Mouse (Mus musculus) heart, embryonic 11.5 days (tissue): Measurements from ENCODE around the gene Palm3. TPM values are rescaled to one million over a fixed set of nuclear protein-coding genes. Genes with fewer than 3 reads are reported as not detected.

ENCODE experiments used
- ATAC-seq: fragments of 200-750 bp; cut with Nextera tagmentation; replicated peaks from 2 replicates; pipeline ENCODE4 v1.8.0; 2017; ENCODE audit warnings: moderate library complexity; ENCODE audit not compliant: insufficient number of reproducible peaks, low FRiP score, low TSS enrichment
- H3K27ac ChIP-seq: fragments of 300-500 bp; sonication (generic); 2 replicates; pipeline ENCODE4 v1.5.1; 2014; ENCODE audit warnings: mild to moderate bottlenecking, low read depth, low read length
- H3K27me3 ChIP-seq: fragments of 300-500 bp; sonication (generic); 2 replicates; pipeline ENCODE4 v1.6.1; 2014; ENCODE audit warnings: mild to moderate bottlenecking, low read length, mixed read lengths; ENCODE audit not compliant: control insufficient read depth, insufficient read depth
- H3K36me3 ChIP-seq: fragments of 300-500 bp; sonication (generic); 2 replicates; pipeline ENCODE4 v1.6.1; 2014; ENCODE audit warnings: mild to moderate bottlenecking, low read length, moderate library complexity, mixed read lengths; ENCODE audit not compliant: control insufficient read depth, insufficient read depth
- H3K4me1 ChIP-seq: fragments of 300-500 bp; sonication (generic); 2 replicates; pipeline ENCODE4 v1.6.1; 2014; ENCODE audit warnings: low read length; ENCODE audit not compliant: control insufficient read depth, insufficient read depth
- H3K4me2 ChIP-seq: fragments of 300-500 bp; sonication (generic); 2 replicates; pipeline ENCODE4 v1.6.1; 2014; ENCODE audit warnings: mild to moderate bottlenecking, moderate library complexity
- H3K4me3 ChIP-seq: fragments of 300-500 bp; sonication (generic); 2 replicates; pipeline ENCODE4 v1.5.1; 2014; ENCODE audit warnings: low read depth, low read length
- H3K9ac ChIP-seq: fragments of 300-500 bp; sonication (generic); 2 replicates; pipeline ENCODE4 v1.6.1; 2014; ENCODE audit warnings: mild to moderate bottlenecking, low read depth, low read length, moderate library complexity
- H3K9me3 ChIP-seq: fragments of 300-500 bp; sonication (generic); replicated peaks from 2 replicates; pipeline ENCODE4 v1.6.1; 2016; ENCODE audit warnings: low read length; ENCODE audit not compliant: control insufficient read depth
- WGBS: fragments of 180-500 bp; shearing (Covaris S2); extraction: QIAGEN DNeasy Blood & Tissue Kit; methylation state at CpG from one replicate; pipeline ENCODE4 v1.1.7; 2014; ENCODE audit not compliant: insufficient replicate concordance; 5-methylcytosine and 5-hydroxymethylcytosine counted together
- polyA plus RNA-seq: library from polyadenylated mRNA; unstranded; fragments of >200 nt; fragmentation: Nextera tagmentation; extraction: Ambion mirVana; gene quantifications from 2 replicates; pipeline ENCODE4 v1.2.1, GENCODE M21; 2014

Palm3 gene
- polyA plus RNA-seq, 1 experiment from 2014 or later, result 0.57 TPM

- Histone ChIP-seq H3K27ac (no peak overlapping the region), H3K9ac (no peak overlapping the region), H3K4me3 (no peak overlapping the region), H3K4me1 (no peaks in the 10 kb centered on the region), H3K36me3 (no peaks in the 10 kb centered on the region), H3K27me3 (no peaks in the 10 kb centered on the region), H3K9me3 (no peaks in the 10 kb centered on the region), H3K4me2 (no peak overlapping the region)
- 78% methylated on average over 2 of the region's 2 CpGs for WGBS
- ATAC-seq, result no peak
Measured at GRCm38 (mm10) chr8:84060245-84060644, 39.0 kb downstream of the Palm3 start.

- H3K4me2 ChIP-seq, result no peak overlapping the region
- H3K27me3 ChIP-seq, result no peaks in the 10 kb centered on the region
- no peak overlapping the region for H3K4me3 ChIP-seq
- H3K9ac ChIP-seq, result no peak overlapping the region
- H3K9me3 ChIP-seq, result no peaks in the 10 kb centered on the region
- H3K27ac ChIP-seq, result no peak overlapping the region
- 62% methylated on average over 8 of the region's 8 CpGs for WGBS
- H3K4me1 ChIP-seq, result peaks cover 16% of the 10 kb centered on the region
- no peaks in the 10 kb centered on the region for H3K36me3 ChIP-seq
- no peak for ATAC-seq
Measured at GRCm38 (mm10) chr8:84063861-84064610, 42.8 kb downstream of the Palm3 start.

- Histone ChIP-seq H3K9me3 (no peaks in the 10 kb centered on the region), H3K27ac (peak within 1 kb of the TSS; percentile 98), H3K4me1 (peaks cover 26% of the 10 kb centered on the region), H3K4me3 (peak within 1 kb of the TSS; percentile 87), H3K4me2 (peak within 1 kb of the TSS; percentile 78), H3K27me3 (no peaks in the 10 kb centered on the region), H3K36me3 (no peaks in the 10 kb centered on the region), H3K9ac (peak within 1 kb of the TSS; percentile 81)
- ATAC-seq, result no peak
- WGBS, result 93% methylated on average over 1 of the region's 1 CpGs
Measured at GRCm38 (mm10) chr8:84065037-84065436, 43.8 kb downstream of the Palm3 start, which contains the start of gene Gm10643. Gm10643 (minus strand) TSS chr8:84065137.

GRCm38 (mm10) chr8:84065457-84066072, 44.3 kb downstream of the Palm3 start:
- Histone ChIP-seq H3K4me3 (peak overlapping the region; percentile 87), H3K9ac (peak overlapping the region; percentile 81), H3K36me3 (no peaks in the 10 kb centered on the region), H3K4me1 (peaks cover 26% of the 10 kb centered on the region), H3K27ac (peak overlapping the region; percentile 98), H3K4me2 (peak overlapping the region; percentile 78), H3K9me3 (no peaks in the 10 kb centered on the region), H3K27me3 (no peaks in the 10 kb centered on the region)
- ATAC-seq, result no peak
- 27% methylated on average over 5 of the region's 5 CpGs for WGBS

GRCm38 (mm10) chr8:84066291-84066930, 45.1 kb downstream of the Palm3 start, which contains the start of gene Rfx1:
Rfx1 (plus strand) TSS chr8:84066834.
- WGBS, result under 1% methylated on average over 50 of the region's 51 CpGs
- Histone ChIP-seq H3K27me3 (no peaks in the 10 kb centered on the region), H3K9me3 (no peaks in the 10 kb centered on the region), H3K4me2 (peak within 1 kb of the TSS; percentile 78), H3K4me1 (peaks cover 28% of the 10 kb centered on the region), H3K27ac (peak within 1 kb of the TSS; percentile 98), H3K9ac (peak within 1 kb of the TSS; percentile 93), H3K4me3 (peak within 1 kb of the TSS; percentile 87), H3K36me3 (no peaks in the 10 kb centered on the region)
- peak; percentile 97 for ATAC-seq

- Histone ChIP-seq H3K36me3 (no peaks in the 10 kb centered on the region), H3K4me2 (peak overlapping the region; percentile 64), H3K27me3 (no peaks in the 10 kb centered on the region), H3K9me3 (no peaks in the 10 kb centered on the region), H3K4me3 (peak overlapping the region; percentile 87), H3K27ac (peak overlapping the region; percentile 98), H3K4me1 (peaks cover 31% of the 10 kb centered on the region), H3K9ac (peak overlapping the region; percentile 93)
- WGBS, result under 1% methylated on average over 44 of the region's 58 CpGs
- ATAC-seq, result peak; percentile 73
Measured at GRCm38 (mm10) chr8:84067047-84067573, 45.8 kb downstream of the Palm3 start.

- WGBS, result 83% methylated on average over 7 of the region's 7 CpGs
- no peaks in the 10 kb centered on the region for H3K27me3 ChIP-seq
- peak overlapping the region; percentile 87 for H3K4me3 ChIP-seq
- ATAC-seq, result no peak
- peaks cover 31% of the 10 kb centered on the region for H3K4me1 ChIP-seq
- no peaks in the 10 kb centered on the region for H3K9me3 ChIP-seq
- no peak overlapping the region for H3K27ac ChIP-seq
- H3K9ac ChIP-seq, result no peak overlapping the region
- peak overlapping the region; percentile 64 for H3K4me2 ChIP-seq
- no peaks in the 10 kb centered on the region for H3K36me3 ChIP-seq
Measured at GRCm38 (mm10) chr8:84067911-84068310, 46.6 kb downstream of the Palm3 start.

GRCm38 (mm10) chr8:84068316-84069035, 47.2 kb downstream of the Palm3 start:
- no peak for ATAC-seq
- H3K27me3 ChIP-seq, result no peaks in the 10 kb centered on the region
- WGBS, result 51% methylated on average over 12 of the region's 12 CpGs
- peaks cover 31% of the 10 kb centered on the region for H3K4me1 ChIP-seq
- no peak overlapping the region for H3K27ac ChIP-seq
- H3K4me2 ChIP-seq, result no peak overlapping the region; the same call in 1 of the 2 replicates
- no peaks in the 10 kb centered on the region for H3K36me3 ChIP-seq
- H3K4me3 ChIP-seq, result no peak overlapping the region
- no peak overlapping the region for H3K9ac ChIP-seq
- H3K9me3 ChIP-seq, result no peaks in the 10 kb centered on the region
